Mouse (Mus musculus) liver, embryonic 12.5 days (tissue): ENCODE results near the gene Gmppa. TPM values are rescaled to one million over a fixed set of nuclear protein-coding genes. Genes with fewer than 3 reads are reported as not detected.

Source experiments
- ATAC-seq: fragments of 200-750 bp; cut with Nextera tagmentation; 2 replicates; pipeline ENCODE4 v1.8.0; 2017; ENCODE audit warnings: moderate number of reproducible peaks, mild to moderate bottlenecking, moderate library complexity
- H3K27ac ChIP-seq: fragments of 300-500 bp; sonication (generic); 2 replicates; pipeline ENCODE4 v1.5.1; 2016; ENCODE audit warnings: mild to moderate bottlenecking
- H3K27me3 ChIP-seq: fragments of 300-500 bp; sonication (generic); replicated peaks from 2 replicates; pipeline ENCODE4 v1.6.1; 2016; ENCODE audit warnings: mild to moderate bottlenecking, moderate library complexity
- H3K36me3 ChIP-seq: fragments of 300-500 bp; sonication (generic); 2 replicates; pipeline ENCODE4 v1.6.1; 2016; ENCODE audit warnings: mild to moderate bottlenecking, moderate library complexity
- H3K4me1 ChIP-seq: fragments of 300-500 bp; sonication (generic); 2 replicates; pipeline ENCODE4 v1.6.1; 2016
- H3K4me2 ChIP-seq: fragments of 300-500 bp; sonication (generic); 2 replicates; pipeline ENCODE4 v1.6.1; 2016; ENCODE audit warnings: mild to moderate bottlenecking, moderate library complexity
- H3K4me3 ChIP-seq: fragments of 300-500 bp; sonication (generic); 2 replicates; pipeline ENCODE4 v1.5.1; 2016; ENCODE audit warnings: mild to moderate bottlenecking, moderate library complexity
- H3K9ac ChIP-seq: fragments of 300-500 bp; sonication (generic); 2 replicates; pipeline ENCODE4 v1.6.1; 2016; ENCODE audit warnings: mild to moderate bottlenecking, moderate library complexity
- H3K9me3 ChIP-seq: fragments of 300-500 bp; sonication (generic); replicated peaks from 2 replicates; pipeline ENCODE4 v1.6.1; 2016; ENCODE audit warnings: mild to moderate bottlenecking, moderate library complexity
- WGBS: fragments of 180-500 bp; shearing (Covaris S2); methylation state at CpG from one replicate; pipeline ENCODE4 v1.1.7; 2016; ENCODE audit not compliant: insufficient replicate concordance; 5-methylcytosine and 5-hydroxymethylcytosine counted together
- polyA plus RNA-seq: library from polyadenylated mRNA; unstranded; fragments of >200 nt; fragmentation: Nextera tagmentation; extraction: Ambion mirVana; gene quantifications from 2 replicates; pipeline ENCODE4 v1.2.1, GENCODE M21; 2016

Gene Gmppa
- polyA plus RNA-seq, 1 experiment from 2014 or later, result 47.9 TPM

- no peak for ATAC-seq
- Histone ChIP-seq H3K27ac (no peak overlapping the region), H3K9ac (no peak overlapping the region), H3K4me2 (no peak overlapping the region), H3K4me1 (no peaks in the 10 kb centered on the region; the same call in 1 of the 2 replicates), H3K36me3 (peaks cover 7% of the 10 kb centered on the region; the same call in 1 of the 2 replicates), H3K9me3 (no peaks in the 10 kb centered on the region), H3K4me3 (no peak overlapping the region), H3K27me3 (peaks cover 3% of the 10 kb centered on the region; the same call in 1 of the 2 replicates)
- WGBS, result 64% methylated on average over 3 of the region's 3 CpGs
Observed at GRCm38 (mm10) chr1:75405547-75405946, 30.2 kb upstream of the Gmppa start.

GRCm38 (mm10) chr1:75406173-75406572 is 29.6 kb upstream of the Gmppa start:
- no peaks in the 10 kb centered on the region for H3K4me1 ChIP-seq
- peaks cover 7% of the 10 kb centered on the region; the same call in 1 of the 2 replicates for H3K36me3 ChIP-seq
- no peak overlapping the region for H3K27ac ChIP-seq
- ATAC-seq, result no peak
- H3K4me3 ChIP-seq, result no peak overlapping the region
- H3K9ac ChIP-seq, result no peak overlapping the region
- no peak overlapping the region for H3K4me2 ChIP-seq
- no peaks in the 10 kb centered on the region for H3K9me3 ChIP-seq
- H3K27me3 ChIP-seq, result peaks cover 3% of the 10 kb centered on the region; the same call in 1 of the 2 replicates
- WGBS, result 78% methylated on average over 15 of the region's 15 CpGs

- no peak overlapping the region for H3K9ac ChIP-seq
- H3K9me3 ChIP-seq, result no peaks in the 10 kb centered on the region
- no peak overlapping the region for H3K27ac ChIP-seq
- H3K36me3 ChIP-seq, result peaks cover 7% of the 10 kb centered on the region; the same call in 1 of the 2 replicates
- 83% methylated on average over 9 of the region's 9 CpGs for WGBS
- H3K27me3 ChIP-seq, result peaks cover 3% of the 10 kb centered on the region; the same call in 1 of the 2 replicates
- no peak overlapping the region for H3K4me2 ChIP-seq
- no peaks in the 10 kb centered on the region for H3K4me1 ChIP-seq
- no peak overlapping the region for H3K4me3 ChIP-seq
- no peak for ATAC-seq
Observed at GRCm38 (mm10) chr1:75407056-75407455, 28.7 kb upstream of the Gmppa start.

- no peak overlapping the region for H3K9ac ChIP-seq
- peaks cover 4% of the 10 kb centered on the region; the same call in 1 of the 2 replicates for H3K36me3 ChIP-seq
- H3K4me1 ChIP-seq, result no peaks in the 10 kb centered on the region
- no peak overlapping the region for H3K4me2 ChIP-seq
- no peaks in the 10 kb centered on the region for H3K9me3 ChIP-seq
- ATAC-seq, result no peak
- no peak overlapping the region for H3K27ac ChIP-seq
- 55% methylated on average over 4 of the region's 4 CpGs for WGBS
- H3K4me3 ChIP-seq, result no peak overlapping the region
- peaks cover 3% of the 10 kb centered on the region; the same call in 1 of the 2 replicates for H3K27me3 ChIP-seq
Observed at GRCm38 (mm10) chr1:75408210-75408609, 27.5 kb upstream of the Gmppa start.

- Histone ChIP-seq H3K27ac (no peak overlapping the region), H3K36me3 (peaks cover under 1% of the 10 kb centered on the region; the same call in 1 of the 2 replicates), H3K4me3 (no peak overlapping the region), H3K4me1 (no peaks in the 10 kb centered on the region), H3K4me2 (no peak overlapping the region), H3K9ac (no peak overlapping the region), H3K9me3 (no peaks in the 10 kb centered on the region), H3K27me3 (peaks cover 5% of the 10 kb centered on the region; the same call in 1 of the 2 replicates)
- 76% methylated on average over 7 of the region's 7 CpGs for WGBS
- ATAC-seq, result no peak
Observed at GRCm38 (mm10) chr1:75409950-75410349, 25.8 kb upstream of the Gmppa start.

- ATAC-seq, result no peak
- H3K4me3 ChIP-seq, result no peak overlapping the region
- H3K27ac ChIP-seq, result no peak overlapping the region
- H3K4me1 ChIP-seq, result no peaks in the 10 kb centered on the region
- H3K4me2 ChIP-seq, result no peak overlapping the region
- H3K9ac ChIP-seq, result no peak overlapping the region
- no peaks in the 10 kb centered on the region for H3K9me3 ChIP-seq
- peaks cover 5% of the 10 kb centered on the region; the same call in 1 of the 2 replicates for H3K27me3 ChIP-seq
- WGBS, result 76% methylated on average over 3 of the region's 3 CpGs
- H3K36me3 ChIP-seq, result no peaks in the 10 kb centered on the region
Observed at GRCm38 (mm10) chr1:75412196-75412595, 23.5 kb upstream of the Gmppa start.

- ATAC-seq, result no peak
- H3K9ac ChIP-seq, result no peak overlapping the region
- no peaks in the 10 kb centered on the region for H3K4me1 ChIP-seq
- no peak overlapping the region for H3K4me2 ChIP-seq
- H3K27me3 ChIP-seq, result peaks cover 19% of the 10 kb centered on the region
- no peaks in the 10 kb centered on the region for H3K36me3 ChIP-seq
- H3K4me3 ChIP-seq, result no peak overlapping the region
- 47% methylated on average over 3 of the region's 3 CpGs for WGBS
- no peak overlapping the region for H3K27ac ChIP-seq
- H3K9me3 ChIP-seq, result no peaks in the 10 kb centered on the region
Observed at GRCm38 (mm10) chr1:75413749-75414148, 22.0 kb upstream of the Gmppa start.

GRCm38 (mm10) chr1:75421794-75422193 is 13.9 kb upstream of the Gmppa start:
- H3K4me3 ChIP-seq, result peak overlapping the region; percentile 26; the same call in 1 of the 2 replicates
- peak; percentile 19; the same call in 1 of the 2 replicates for ATAC-seq
- peaks cover 82% of the 10 kb centered on the region for H3K27me3 ChIP-seq
- no peaks in the 10 kb centered on the region for H3K9me3 ChIP-seq
- peaks cover 31% of the 10 kb centered on the region for H3K4me1 ChIP-seq
- H3K9ac ChIP-seq, result no peak overlapping the region
- H3K36me3 ChIP-seq, result no peaks in the 10 kb centered on the region
- no peak overlapping the region for H3K27ac ChIP-seq
- 11% methylated on average over 20 of the region's 20 CpGs for WGBS
- peak overlapping the region; percentile 56 for H3K4me2 ChIP-seq

- Histone ChIP-seq H3K9ac (0 out of 2 replicates have a peak overlapping the region, but pooled peaks have one; percentile 17), H3K9me3 (no peaks in the 10 kb centered on the region), H3K4me2 (peak overlapping the region; percentile 56), H3K27ac (no peak overlapping the region), H3K4me3 (peak overlapping the region; percentile 26), H3K27me3 (peaks cover 88% of the 10 kb centered on the region), H3K4me1 (peaks cover 31% of the 10 kb centered on the region), H3K36me3 (no peaks in the 10 kb centered on the region)
- no peak for ATAC-seq
- 3% methylated on average over 32 of the region's 32 CpGs for WGBS
Observed at GRCm38 (mm10) chr1:75422216-75422822, 13.4 kb upstream of the Gmppa start.

- Histone ChIP-seq H3K9me3 (no peaks in the 10 kb centered on the region), H3K4me3 (peak overlapping the region; percentile 26), H3K4me1 (peaks cover 31% of the 10 kb centered on the region), H3K27ac (no peak overlapping the region), H3K36me3 (no peaks in the 10 kb centered on the region), H3K27me3 (peaks cover 87% of the 10 kb centered on the region), H3K4me2 (peak overlapping the region; percentile 56), H3K9ac (no peak overlapping the region)
- WGBS, result 2% methylated on average over 71 of the region's 71 CpGs
- no peak for ATAC-seq
Observed at GRCm38 (mm10) chr1:75422823-75423471, 12.8 kb upstream of the Gmppa start.

- 66% methylated on average over 11 of the region's 11 CpGs for WGBS
- Histone ChIP-seq H3K36me3 (no peaks in the 10 kb centered on the region), H3K4me2 (no peak overlapping the region), H3K27me3 (peaks cover 81% of the 10 kb centered on the region), H3K4me3 (no peak overlapping the region), H3K9ac (no peak overlapping the region), H3K9me3 (no peaks in the 10 kb centered on the region), H3K27ac (no peak overlapping the region), H3K4me1 (peaks cover 31% of the 10 kb centered on the region)
- ATAC-seq, result no peak
Observed at GRCm38 (mm10) chr1:75423780-75424390, 11.8 kb upstream of the Gmppa start.
